Mouse (Mus musculus) gastrocnemius, postnatal 14 days (tissue): ENCODE results near the gene Qars. TPM values are rescaled to one million over a fixed set of nuclear protein-coding genes. Genes with fewer than 3 reads are reported as not detected.

ENCODE experiments used
- DNase-seq: peaks from one replicate; pipeline ENCODE4 v3.0.0; 2021; ENCODE audit warnings: mixed read lengths
- intact Hi-C: fragments of 180-260 bp; cut with DNase I; formaldehyde crosslinking; loops from one replicate; pipeline ENCODE4 v1.15.1; 2025; ENCODE audit warnings: low total_unique reads
- long read RNA-seq, 2 experiments: library from polyadenylated mRNA; stranded (forward); transcript quantifications; one replicate each; pipeline ENCODE4 v2.0.0; 2021
- total RNA-seq, 2 experiments: library from RNA; stranded (reverse); gene quantifications; 2 replicates each; pipeline ENCODE4 v1.2.3; 2021

Gene Qars
- 10 to 100 TPM; 65.9 to 72.6 TPM for total RNA-seq
- long read RNA-seq, experiment 1, transcript Qars-201 (24 exons, 2,800 nt), result major isoform, 47 of 56 reads
- long read RNA-seq, experiment 1, partial matches to known transcripts, result 7 of 56 reads
- long read RNA-seq, experiment 1, other reads (novel, unspliced or antisense), result 2 of 56 reads
- long read RNA-seq, experiment 2, transcript Qars-201 (24 exons, 2,800 nt), result major isoform, 54 of 62 reads
- long read RNA-seq, experiment 2, partial matches to known transcripts, result 7 of 62 reads
- long read RNA-seq, experiment 2, other reads (novel, unspliced or antisense), result 1 of 62 reads

DNA sequence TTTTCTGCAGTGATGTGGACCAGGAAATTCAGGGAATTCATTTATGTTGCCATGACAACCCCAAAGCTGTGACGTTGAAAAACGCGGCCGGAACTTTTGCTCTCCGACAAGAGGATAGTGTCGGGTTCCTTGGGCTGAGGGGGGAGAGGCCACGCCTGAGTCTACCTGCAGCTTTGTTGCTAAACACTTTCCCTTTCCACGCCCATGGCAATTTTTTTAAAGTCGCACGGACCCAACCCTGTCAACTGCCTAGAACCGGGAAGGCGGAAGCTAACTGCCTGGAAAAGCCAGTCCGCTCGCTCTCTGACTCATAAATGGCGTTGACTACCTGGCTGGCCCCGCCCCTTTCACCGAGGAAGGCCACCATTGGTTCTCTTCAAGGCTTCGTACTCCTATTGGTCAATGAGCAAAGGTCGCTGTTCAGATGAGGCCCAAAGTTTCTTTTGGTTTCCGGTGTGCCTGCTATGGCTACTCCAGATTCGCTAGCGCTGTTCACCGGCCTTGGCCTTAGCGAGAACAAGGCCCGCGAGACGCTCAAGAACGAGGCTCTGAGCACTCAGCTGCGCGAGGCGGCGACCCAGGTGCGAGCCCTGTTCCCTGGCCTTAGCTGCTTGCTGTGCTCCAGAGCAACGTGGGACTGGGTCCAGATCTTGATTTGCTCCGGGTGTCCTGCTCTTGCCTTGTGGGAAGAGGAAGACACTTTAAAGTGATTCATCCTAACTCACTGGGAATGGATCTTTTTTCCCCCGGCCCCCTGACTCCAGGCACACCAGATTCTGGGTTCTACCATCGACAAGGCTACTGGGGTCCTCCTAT is at the start of gene Qars:
TSS of gene Qars (plus strand) at position 88 of the 816 bp plus-strand sequence.
- intact Hi-C loops, result no loop called here
- DNase-seq, result peak; percentile 93

DNA sequence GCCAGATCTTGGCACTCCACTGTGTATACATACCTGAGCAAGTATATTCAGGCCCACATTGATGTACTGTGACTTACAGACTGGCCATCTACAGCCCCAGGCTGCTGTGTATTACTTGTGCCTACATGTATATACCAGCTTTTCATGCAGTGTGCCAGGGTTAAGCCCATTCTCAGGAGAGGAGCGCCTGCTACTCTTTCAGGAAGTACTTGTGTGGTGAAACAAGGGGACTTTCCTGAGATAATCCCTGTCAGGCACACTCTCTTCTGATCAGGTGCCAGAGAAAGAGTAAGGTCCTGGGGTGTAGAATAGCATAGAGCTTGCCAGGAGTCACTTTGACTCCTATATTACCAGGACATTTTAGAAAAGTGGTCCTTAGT is 47.6 kb upstream of the Qars start:
- intact Hi-C loops, result no loop called here
- DNase-seq, result no peak

DNA sequence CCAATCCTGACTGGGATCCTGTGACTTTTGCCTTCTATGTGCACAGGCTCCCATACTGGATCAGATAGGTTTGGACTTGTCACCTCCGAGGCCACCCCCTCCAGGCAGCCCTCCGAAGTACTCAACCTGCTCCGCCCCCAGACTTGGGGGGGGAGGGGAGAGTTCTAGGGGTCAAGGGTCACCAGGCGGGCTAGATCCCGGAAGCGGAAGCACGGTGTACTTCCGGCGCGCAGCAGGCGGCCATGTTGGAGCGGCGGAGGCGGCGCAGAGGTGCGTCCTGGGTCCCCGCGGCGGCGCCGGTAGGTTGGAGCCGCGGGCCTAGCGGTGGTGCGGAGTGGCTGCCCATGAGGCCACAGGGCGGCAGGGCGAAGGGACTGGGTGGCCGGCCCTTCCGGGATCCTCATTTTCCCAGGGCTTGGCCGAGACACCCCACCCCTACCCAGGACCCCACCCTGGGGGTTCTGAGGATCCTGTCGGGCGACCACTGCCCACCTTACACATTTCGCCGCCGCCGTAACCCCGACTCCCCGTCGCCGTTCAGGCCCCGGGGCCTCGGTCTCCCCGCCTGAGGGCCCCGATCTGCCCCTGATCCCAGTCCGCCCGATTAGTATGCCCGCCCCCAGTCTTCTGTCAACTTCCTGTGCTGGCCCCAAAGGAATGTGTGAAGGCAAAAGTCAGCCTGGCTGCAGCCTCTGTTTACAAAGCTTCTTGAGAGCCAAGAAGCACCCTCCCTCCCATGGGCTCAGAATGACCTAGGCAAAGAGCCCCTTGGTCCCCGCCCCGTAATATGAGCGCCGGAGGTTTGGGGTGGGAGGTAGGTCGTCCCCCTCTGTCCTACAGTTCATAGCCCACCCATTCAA is 47.0 kb upstream of the Qars start, which contains the start of gene Ccdc71:
TSS of gene Ccdc71 (plus strand) at position 209 of the 860 bp plus-strand sequence.
- intact Hi-C loops, result no loop called here
- peak; percentile 87 for DNase-seq

DNA sequence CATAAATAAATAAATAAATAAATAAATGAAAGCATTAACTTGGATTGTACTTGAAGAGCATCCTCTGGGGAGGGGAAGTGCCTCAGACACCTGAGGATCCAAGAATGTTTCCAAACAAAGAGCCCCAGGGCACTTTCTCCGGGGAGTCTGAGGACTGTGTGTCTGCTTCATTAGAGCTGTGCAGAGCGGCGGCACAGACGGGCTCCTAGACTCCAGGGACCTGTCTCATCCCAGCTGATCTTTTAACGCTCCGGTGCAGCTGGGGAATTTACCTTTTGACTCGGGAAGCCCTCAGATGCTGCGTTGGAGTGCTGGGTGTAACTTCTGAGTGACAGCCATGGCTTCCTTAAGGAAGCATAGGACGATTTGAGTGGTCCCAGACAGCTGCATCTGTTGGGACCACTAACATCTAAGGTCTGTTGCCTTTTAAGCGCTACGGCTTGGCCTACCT is 46.3 kb upstream of the Qars start, which contains the start of gene Klhdc8b:
TSS of gene Klhdc8b (minus strand) at position 401 of the 451 bp plus-strand sequence.
- intact Hi-C loops, result no loop called here
- no peak for DNase-seq

DNA sequence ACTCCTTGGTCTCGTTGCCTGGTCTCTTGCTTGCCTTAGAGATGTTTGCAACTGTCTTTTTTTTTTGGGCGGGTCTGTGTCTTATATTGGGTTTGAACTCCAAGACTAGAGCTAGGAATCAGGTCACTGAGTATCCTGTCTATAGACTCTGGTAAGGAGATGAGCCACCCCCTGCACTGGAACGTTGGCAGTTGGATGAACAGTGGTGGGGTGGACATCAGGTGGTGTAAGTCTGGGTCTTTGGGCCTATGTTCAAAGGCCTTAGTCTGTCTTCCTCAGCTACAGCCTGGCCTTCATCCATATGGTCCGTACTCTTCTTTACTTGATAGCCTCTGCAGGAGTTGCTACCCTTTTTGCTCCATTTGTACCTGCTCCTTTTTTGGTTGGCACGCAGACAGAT is 45.8 kb upstream of the Qars start:
- no peak for DNase-seq
- intact Hi-C loops, result no loop called here

DNA sequence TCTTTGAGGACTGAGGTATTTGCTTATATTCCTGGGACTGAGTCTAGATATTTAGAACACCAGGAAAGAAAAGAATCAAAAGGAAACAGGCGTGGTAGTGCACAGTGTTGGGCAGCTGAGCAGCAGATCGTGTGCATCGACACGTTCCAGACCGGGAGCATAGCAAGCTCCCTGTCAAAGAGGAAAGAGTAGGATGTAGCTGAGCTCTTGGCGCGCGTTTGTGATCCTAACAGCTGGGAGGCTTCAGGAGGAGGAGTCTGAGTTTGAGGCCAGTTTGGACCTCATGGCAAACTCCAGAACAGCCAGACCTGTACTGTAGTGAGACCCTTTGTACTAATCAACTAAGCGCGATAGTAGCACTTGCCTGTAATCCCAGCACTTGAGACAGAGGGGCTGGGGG is 45.3 kb upstream of the Qars start:
- intact Hi-C loops, result no loop called here
- DNase-seq, result no peak

DNA sequence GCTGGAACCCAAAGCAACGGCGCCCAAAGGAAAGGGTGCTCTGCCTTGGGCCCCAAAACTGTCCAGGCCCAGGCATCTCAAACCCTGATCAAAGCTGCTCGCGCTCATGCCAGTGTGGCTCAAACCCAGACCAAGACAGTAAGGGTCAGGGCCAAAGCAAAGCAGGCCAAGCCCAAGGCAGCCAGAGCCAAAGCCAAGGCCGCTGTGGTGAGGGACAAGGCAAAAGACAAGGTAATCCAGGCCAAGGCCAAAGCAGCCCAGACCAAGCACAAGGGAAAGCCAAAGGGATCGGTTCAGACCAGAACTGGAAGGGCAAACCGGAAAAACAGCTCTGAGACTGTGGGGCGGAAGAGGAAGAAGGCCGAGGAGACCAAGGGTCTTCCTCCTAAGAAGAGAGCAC is 43.8 kb upstream of the Qars start:
- no peak for DNase-seq
- intact Hi-C loops, result no loop called here

DNA sequence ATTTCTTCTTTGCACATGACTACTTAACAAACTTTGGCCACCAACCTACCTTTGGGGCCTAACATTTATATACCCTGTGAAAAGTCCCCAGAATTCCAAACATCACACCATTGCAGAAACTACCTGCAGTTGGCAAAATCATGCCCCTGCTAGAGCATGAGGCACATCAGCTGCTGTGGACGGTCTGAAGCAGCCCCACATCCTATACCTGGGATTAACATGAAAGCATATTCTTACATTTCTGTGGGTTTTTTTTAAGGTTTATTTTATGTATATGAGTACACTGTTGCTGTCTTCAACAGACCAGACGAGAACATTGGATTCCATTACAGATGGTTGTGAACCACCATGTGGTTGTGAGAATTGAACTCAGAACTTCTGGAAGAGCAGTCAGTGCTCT is 41.3 kb upstream of the Qars start:
- intact Hi-C loops, result no loop called here
- DNase-seq, result no peak

DNA sequence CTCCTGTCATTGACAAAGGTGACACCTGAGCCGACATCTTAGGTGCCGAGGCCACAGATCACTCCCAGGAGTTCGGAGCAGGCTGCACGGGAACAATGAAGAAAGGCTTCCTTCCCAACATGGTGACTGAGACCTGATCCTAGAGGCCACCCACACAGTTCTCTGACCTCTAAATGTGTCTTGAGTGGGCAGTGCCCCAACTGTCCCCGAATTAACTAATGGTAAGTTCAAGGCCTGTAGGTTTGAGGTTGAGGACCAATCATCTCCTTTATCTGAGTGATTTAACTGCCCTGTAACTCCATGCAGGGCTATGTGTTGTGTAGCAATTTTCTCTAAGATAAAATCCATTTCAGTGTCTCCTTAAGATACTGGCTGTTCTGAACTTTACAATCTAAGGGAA is 38.1 kb upstream of the Qars start:
- no peak for DNase-seq
- intact Hi-C loops, result no loop called here

DNA sequence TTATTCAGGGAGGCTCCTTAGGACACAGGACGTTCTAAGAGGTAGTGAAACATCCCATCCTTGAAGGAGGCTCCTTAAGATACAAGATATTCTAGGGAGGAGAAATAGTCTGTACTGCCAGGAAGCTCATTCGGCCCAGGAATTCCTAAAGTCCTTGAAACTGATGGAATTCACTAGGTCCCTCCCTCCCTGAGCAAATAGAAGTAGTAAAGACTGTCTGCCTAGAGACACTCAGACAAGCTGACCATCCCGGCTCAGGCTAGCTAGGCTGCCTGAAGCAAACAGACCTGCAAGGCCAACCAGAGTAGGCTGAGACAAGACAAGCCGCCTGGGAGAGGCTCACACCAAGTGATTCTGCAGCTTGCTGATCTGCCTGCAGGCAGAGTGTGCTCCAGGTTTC is 37.7 kb upstream of the Qars start:
- intact Hi-C loops, result no loop called here
- no peak for DNase-seq

DNA sequence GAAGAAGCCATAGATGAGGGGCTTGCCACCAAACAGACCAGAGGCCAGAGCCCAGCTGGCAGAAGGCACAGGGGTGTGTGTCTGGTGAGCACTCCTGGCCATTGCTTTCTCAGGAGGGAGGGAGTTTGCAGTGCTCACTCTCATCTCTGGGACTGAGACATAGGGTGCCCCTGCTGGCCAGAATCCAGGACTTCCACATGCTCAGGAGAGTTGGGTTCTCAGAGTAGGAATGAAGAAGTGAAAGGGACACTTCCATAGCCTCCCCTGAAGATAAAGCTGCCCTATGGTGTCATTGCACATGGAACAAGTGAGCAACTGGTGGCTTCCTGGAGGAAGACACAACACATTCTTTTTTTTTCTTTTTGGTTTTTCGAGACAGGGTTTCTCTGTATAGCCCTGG is 33.0 kb upstream of the Qars start:
- no peak for DNase-seq
- intact Hi-C loops, result no loop called here

DNA sequence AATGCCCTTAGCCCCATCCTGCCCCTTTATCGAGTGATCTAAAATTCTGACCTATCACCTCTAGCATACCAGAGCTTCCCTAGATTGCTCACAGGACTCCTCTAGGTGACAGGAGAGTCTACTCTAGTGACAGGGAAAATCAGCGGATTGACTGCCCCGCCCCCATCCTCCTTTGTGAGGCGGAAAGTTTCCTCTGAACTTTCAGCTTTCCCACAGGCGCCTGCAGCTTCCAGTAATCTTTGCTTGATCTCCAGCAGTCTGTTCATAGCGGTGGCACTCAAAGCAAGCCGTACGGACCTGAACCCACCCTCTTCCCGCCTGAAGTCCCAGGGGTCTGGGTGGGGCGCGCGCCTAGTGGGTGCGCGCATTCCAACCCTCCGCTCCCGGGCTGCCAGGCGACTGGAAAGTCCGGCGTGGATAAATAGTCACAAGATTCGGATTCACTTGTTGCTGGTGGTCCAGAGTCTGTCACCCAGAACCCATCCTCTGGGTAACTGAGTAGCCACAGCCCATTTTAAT is 28.8 kb upstream of the Qars start:
- intact Hi-C loops, result no loop called here
- DNase-seq, result peak; percentile 86

DNA sequence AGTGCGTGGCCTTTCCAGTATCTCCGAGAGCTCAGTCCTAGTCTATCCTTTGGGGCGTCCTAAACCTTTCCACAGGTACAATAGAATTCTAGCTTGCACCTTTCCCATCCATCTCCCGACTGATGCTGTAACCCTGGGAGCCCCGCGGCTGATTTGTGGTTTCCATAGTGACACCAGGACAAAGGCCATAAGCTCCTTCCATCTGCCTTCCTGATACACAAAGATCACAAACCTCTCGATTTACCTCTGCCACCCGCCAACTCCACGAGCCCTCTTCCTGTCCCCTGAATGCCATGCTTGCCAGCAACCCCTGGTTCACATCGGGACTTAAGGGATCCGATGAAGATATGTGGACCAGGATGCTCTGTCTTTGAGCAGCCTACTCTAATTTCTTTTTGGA is 28.3 kb upstream of the Qars start:
- intact Hi-C loops, result no loop called here
- no peak for DNase-seq

DNA sequence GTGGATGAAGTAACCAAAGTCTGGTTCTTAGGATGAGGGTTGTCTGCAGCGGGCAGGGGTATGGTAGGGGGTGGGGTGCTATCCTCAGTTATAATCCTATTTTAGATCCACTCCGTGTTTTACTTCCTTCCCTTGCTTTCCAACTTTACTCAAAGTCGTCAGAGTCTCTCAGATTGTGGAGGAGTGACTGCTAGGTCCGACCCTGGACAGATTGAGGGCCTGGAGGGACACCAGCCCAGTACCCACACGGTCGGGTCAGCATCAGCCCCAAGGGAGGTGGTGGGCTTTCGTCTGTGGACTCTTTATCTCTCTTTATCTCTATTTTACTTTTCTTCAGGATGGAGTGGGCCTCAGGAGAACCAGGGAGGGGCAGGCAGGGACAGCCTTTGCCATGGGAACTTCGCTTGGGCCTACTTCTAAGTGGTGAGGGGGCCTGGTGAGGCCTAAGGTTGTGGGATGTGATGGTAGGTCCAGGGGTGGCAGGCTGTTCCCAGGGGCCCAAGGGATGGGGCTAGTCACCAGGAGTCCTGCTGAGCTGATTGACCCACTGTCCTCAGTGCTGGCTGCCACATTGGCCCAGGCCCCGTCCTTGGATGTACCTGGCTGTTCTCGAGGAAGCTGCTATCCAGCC is 27.7 kb upstream of the Qars start, which contains the start of gene Lamb2:
TSS of gene Lamb2 (plus strand) at position 16 of the 631 bp plus-strand sequence.
- intact Hi-C loops, result no loop called here
- no peak for DNase-seq

DNA sequence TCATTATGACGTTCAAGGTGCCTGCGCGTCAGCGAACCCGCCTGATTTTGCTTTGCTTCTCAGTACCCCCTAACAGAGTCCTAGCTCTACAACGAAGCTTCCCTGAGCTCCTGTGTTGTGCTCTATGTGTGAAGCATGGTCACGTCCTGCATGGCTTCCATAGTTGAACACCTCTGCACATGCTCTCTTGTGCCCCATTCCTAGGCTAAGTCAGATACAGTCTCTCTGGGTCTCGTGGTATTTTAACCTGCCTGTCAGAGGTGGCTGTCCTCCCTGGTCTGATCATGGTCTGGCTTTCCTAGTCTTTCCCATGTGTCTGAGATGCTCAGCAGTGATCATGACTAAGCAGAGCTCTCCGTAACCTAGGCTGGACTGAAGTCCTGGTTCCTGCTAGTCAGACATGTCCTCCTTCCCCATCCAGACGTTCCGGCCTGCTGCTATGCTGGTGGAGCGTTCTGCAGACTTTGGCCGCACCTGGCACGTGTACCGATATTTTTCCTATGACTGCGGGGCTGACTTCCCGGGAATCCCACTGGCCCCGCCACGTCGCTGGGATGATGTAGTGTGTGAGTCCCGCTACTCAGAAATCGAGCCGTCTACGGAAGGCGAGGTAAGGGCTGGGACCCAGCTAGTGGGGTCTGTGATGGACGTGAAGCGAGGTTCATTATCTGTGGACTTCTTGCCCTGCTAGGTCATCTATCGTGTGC is 26.5 kb upstream of the Qars start:
- no peak for DNase-seq
- intact Hi-C loops, result no loop called here

DNA sequence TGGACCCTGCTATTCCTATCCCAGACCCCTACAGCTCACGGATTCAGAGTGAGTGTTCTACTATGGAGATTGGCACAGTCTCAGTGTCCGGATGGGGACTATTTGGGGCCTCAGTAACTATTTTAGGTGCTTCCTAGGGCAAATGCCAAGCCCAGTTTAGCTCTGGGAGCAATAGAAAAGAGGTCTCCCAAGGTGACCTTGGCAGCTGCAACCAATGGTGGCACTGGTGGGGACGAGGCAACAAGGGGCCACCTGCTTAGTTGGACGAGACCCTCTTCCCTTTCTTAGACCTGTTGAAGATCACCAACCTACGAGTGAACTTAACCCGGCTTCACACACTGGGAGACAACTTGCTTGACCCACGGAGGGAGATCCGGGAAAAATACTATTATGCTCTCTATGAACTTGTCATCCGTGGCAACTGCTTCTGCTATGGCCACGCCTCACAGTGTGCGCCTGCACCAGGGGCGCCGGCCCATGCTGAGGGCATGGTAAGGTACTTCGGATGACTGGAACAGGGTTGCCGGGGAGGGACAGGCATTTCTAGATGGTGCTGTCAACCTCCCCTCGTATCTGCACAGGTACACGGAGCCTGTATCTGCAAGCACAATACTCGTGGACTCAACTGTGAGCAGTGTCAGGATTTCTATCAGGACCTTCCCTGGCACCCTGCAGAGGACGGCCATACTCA is 25.8 kb upstream of the Qars start:
- intact Hi-C loops, result no loop called here
- DNase-seq, result no peak

DNA sequence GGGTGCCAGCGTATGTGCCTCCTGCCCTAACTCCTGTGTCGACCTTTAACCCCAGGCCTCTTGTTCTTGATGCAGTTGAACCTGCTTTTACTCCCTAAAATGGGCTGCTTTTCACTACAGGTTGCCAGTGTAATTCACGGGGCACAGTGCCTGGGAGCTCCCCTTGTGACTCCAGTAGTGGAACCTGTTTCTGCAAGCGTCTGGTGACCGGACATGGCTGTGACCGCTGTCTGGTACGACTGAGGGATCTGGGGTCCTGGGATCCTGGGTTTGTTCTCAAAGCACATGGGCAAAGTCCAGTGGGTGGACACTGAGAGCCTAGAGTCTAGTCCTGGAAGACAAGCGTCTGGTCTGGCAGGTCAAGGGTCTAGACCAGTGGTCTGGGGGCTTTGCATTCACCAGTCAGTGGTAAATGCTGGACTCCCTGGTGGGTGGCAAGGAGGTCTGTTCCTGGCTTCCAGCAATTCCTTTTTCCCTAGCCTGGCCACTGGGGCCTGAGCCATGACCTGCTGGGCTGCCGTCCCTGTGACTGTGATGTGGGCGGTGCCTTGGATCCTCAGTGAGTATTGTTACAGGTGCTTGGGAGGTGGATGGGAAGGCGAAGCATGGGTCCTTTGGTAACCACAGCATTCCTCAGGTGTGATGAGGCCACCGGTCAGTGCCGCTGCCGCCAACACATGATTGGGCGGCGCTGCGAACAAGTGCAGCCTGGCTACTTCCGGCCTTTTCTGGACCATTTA is 24.3 kb upstream of the Qars start:
- DNase-seq, result no peak
- intact Hi-C loops, result no loop called here
